Mouse (Mus musculus) skeletal muscle tissue, adult 2 months (tissue): ENCODE data around the gene Rerg.
"Not testable (repeated sequence)": the region's sequence is repeated elsewhere in the genome, so short reads cannot be mapped to it uniquely, and the experiment has no call there.

Source experiments
- DNase-seq: peaks from one replicate; pipeline ENCODE4 v3.0.0-alpha.2; 2012; ENCODE audit warnings: low read depth, low spot score

Gene Rerg

GRCm38 (mm10) chr6:137076225-137076624 is 94.1 kb downstream of the Rerg start:
- no peak for DNase-seq

DNA sequence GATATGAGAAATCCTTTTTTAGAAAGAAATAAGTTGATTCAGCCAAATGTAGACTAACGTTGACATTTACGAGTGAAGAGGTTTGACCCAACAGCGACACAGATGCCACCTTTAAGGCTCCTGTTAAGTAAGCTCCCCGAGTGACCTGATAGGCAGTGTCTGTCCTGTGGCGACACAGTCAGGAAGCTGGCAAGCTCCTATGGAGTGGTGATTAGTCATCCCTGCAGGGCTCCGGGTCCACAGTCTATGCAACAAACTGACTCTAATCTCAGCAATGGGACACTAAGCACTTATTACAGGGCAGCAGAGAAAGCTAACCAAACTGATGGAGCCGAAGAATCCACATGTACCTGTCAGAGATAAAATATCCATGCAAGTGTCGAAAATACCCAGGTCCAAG is 98.0 kb downstream of the Rerg start:
- DNase-seq, result no peak

DNA sequence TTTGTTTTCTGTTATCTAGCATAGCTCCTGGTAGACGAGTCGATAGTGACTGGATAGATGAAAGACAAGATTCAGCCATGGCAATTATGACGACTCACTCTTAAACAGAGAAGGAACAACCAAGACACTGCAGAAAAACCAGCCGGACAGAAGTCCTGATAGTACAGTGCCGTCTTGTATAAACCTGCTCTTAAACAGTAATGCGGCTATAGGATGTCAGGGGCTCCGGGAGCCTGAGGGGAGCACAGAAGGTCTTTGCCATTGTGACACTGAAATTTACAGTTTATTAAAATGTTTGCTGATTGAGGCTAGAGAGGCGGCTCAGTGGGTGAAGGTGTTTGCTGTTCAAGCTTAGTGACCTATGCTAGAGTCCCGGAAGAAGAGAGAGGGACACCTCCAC is 98.8 kb downstream of the Rerg start:
- DNase-seq, result no peak

DNA sequence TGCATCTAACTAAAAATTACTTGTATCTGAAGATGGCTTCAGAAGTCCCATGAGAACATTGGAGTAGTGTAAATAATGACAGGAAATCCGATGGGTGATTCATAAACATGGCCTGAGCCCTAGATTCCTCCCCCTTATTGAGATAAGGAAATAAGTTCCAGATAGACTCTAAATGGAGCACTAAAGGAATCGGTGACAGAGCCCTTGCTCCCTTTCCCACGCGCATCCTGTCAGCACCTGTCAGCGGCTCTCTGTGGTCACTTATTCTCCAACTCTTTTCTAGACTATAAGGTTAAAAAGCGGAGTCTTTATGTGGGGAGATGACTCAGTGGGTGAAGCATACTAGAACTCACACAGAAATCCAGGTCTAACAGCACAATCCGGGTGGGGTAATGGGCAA is 104.8 kb downstream of the Rerg start:
- no peak for DNase-seq

- no peak for DNase-seq
Observed at GRCm38 (mm10) chr6:137064786-137065185, 105.5 kb downstream of the Rerg start.

DNA sequence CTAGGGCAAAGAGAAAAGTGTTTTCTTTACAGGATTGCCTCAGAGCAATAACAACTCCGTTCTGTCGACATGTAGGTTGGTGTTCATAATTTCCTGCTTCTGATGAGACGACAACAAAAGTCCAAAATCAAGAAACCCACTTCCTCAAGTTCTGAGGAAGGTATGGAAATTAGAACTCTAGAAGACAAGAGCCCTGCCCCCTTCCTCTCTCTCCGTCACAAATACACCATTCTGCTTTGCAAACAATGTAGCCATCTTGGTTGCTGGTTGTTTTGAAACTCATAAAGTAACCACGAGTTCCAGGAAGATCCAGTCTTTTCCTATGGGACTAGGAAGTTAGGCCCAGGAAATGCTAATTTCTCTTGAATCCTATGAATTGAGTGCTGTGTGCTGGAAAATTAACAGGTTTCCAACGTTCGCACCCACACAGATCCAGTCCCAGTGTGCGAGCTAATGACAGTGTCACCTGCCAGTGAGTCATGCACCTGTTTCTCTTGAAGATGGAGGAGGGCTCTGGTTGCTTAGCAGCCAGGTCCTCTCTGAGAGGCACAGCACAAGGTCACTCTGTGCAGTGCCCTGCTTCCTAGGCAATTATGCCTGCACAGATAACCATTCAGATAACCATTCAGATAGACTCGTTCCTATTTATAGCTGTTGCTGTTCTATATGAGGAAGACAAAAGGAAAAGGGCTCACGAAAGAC is 106.9 kb downstream of the Rerg start:
- no peak for DNase-seq

DNA sequence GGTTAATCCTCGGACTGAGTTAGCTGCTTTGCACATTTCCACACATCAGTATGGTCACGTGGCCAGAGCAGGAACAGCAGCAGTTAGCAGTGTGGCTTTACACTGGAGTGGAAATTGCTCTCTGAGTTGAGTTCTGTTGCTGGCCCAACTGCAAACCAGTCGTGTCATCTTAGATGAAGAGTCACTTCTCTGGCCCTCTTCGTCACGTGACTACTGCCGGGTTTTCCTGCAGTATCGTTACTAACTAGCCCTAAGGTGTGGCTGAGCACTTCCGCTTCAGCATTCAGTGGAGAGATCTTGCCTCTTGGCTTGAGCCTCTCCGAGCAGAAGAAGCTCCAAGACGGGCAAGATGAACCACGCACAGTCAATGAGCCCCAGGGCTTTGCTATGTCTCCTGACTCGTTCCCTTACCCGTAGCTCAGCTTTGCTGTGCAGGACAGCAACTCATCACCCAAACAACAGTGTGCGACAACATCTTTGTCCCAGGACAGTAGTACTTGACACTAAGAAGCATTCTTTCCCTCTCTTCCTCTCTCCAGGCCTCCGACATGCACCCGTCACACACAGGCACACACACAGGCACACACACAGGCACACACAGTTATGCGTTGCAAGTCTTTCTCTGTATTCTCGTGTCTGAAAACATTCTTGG is 108.3 kb downstream of the Rerg start:
- DNase-seq, result no peak

DNA sequence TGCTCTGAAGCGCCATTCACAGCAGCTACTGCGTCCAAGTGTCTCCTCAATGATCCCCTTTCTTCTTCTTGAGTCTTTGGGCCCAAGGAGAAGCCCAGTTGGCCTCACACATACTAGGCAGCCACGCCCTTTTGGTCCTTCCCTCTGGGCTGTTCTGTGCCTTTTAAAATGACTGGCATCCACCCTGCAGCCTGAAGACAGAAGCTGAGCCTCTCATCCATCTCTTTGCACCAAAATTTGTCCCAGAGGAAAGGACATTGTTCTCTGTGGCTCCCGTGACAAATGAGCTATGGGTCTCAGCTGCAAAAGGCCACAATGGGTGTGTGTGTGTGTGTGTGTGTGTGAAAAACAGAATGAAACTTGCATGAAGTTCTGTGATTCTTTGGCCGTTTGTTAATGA is 109.7 kb downstream of the Rerg start:
- DNase-seq, result no peak

GRCm38 (mm10) chr6:137058257-137058656 is 112.0 kb downstream of the Rerg start:
- DNase-seq, result no peak

GRCm38 (mm10) chr6:137054073-137054472 is 116.2 kb downstream of the Rerg start:
- no peak for DNase-seq

GRCm38 (mm10) chr6:137053464-137053863 is 116.8 kb downstream of the Rerg start:
- no peak for DNase-seq

- no peak for DNase-seq
Observed at GRCm38 (mm10) chr6:137053006-137053405, 117.3 kb downstream of the Rerg start.

DNA sequence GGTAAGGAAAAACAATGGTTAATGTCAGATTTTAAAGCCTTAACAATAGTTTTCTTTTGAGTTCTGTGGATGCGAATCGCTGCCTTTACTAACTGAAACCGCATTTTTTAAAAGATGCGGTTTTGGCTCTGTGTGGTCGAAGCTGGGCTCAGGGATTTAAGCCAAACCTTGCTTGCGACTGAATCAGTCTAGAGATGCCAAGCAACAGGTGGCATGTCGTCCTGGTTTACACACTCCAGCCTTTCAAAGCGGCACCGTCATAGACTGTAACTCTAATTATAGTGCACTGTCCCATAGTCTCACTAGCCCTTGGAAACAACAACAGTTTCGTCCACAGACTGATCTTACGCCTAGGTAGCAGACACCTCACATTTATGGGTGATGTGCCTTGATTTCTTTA is 123.3 kb downstream of the Rerg start:
- DNase-seq, result no peak

DNA sequence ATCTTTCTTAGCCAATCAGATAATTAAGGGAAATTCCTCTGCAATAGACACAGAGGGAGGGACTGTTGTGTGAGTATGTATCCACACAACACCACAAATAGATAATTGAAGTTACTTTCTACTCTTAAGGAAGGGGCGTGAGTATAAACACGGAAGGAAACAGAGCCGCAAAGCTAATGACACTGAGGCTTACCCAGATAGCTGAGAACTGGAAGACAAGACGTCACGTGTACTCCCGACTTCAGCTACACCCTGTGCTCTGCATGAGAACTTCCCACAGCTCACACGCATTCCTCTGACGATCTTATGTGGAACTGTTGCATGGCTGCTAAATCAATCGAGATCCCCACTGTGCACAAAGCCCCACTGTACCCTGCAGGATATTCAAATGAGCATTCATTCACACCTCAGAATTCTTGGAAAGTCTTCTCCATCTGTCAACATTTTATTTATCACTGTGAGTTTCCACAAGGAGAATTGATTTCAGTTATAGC is 125.2 kb downstream of the Rerg start:
- no peak for DNase-seq

DNA sequence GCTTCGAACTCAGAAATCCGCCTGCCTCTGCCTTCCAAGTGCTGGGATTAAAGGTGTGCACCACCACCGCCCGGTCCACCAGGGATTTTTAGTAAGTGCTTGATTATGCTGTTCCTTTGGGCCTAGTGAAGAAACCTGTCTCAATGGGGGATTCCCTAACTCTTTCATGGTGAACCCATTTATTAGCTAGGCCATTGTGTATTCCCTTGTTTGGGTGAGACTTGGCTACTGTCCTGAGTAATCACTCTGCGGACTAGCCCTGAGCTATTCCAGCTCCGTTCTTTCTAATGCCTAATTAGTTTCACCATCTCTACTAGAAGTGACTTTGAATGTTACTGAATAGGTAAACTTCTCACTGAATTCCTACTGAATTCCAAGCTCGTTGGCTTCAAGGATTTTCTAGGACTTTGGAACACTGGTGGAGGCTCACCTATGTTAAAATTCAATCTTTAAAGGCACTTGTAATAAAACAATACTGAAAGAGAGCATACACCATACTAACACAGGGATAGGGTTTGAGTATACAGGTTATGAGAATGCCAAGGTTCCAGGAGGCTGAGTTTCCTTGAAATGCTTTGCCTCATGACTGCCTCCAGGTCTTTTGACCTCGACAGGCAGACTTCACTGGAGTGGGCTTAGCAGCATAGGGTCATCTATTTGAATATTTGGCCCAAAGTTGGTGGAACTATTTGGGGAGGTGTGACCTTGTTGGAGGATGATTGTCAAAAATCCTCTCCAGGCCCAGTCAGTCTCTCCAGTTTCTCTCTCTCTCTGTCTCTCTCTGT is 134.5 kb downstream of the Rerg start:
- DNase-seq, result not testable (repeated sequence)

DNA sequence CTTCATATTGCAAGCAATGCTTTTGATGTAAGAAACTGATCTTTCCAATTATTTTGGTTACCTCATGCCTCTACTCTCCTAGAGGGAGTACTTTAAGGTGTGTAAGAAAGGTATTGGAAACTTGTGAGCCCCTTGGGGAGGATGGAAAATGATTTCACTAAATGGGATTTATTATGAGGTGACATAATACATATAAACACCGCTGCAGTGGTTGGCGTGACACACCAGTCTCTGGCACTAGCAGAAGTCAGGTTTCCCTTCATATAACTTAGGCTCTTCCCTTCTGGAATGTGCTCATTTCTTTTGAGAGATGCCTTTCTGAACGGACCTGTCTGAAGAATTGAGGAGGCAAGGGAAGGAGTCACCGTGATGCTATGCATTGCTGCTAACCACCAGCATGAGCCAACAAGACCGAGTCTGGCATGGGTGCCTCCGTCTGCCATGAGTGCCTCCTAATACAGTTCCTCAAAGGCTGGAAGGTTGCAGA is 139.6 kb downstream of the Rerg start:
- no peak for DNase-seq

DNA sequence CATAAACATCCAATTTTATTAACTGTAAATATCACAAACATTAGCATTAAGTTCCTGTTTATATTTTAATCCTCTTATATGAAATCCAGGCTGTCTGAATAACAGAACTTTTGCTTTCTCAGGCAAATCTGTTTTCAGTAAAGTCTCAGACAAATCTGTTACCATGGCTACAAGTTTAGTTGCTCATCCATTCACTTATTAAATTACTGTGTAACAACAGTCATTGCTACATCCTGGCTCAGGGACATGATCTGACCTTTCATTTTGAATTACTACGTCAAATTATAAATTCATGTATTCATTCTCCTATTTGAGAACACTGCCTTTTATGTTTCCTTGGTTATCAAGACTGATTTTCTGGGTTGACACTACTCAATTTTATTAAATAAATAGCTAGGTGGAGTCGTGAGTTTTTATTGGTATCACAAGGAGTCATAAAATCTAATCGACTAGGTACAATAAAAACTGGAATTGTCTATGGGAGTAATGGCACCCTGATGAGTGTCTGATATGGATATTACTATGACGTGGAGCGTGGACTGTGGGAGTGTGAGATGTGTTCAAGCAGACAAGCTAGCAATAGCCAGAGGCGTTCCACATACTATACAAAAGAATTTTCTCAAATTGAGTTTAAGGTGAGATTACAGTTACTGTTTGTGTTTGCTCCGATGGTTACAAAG is 140.2 kb downstream of the Rerg start:
- no peak for DNase-seq

DNA sequence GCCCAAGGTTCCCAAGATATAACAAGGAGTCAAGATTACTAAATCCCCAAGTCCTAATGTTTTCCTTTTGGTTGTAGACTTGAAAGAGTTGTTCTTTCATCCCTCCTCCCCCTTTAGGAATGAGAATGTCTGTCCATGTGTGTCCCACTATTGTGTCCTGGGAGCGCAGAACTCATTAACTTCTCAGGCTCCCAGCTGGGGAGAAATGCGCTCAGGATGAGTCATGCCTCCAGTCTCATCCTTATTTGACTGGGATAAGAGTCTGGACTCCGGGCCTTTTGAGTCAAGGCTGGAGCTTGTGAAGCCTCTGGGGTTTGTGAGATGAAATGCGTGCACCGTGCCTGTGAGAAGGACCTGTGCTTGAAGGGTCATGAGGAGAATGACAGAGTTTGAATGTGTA is 144.8 kb downstream of the Rerg start:
- no peak for DNase-seq

- no peak for DNase-seq
Observed at GRCm38 (mm10) chr6:137024541-137024940, 145.8 kb downstream of the Rerg start.

DNA sequence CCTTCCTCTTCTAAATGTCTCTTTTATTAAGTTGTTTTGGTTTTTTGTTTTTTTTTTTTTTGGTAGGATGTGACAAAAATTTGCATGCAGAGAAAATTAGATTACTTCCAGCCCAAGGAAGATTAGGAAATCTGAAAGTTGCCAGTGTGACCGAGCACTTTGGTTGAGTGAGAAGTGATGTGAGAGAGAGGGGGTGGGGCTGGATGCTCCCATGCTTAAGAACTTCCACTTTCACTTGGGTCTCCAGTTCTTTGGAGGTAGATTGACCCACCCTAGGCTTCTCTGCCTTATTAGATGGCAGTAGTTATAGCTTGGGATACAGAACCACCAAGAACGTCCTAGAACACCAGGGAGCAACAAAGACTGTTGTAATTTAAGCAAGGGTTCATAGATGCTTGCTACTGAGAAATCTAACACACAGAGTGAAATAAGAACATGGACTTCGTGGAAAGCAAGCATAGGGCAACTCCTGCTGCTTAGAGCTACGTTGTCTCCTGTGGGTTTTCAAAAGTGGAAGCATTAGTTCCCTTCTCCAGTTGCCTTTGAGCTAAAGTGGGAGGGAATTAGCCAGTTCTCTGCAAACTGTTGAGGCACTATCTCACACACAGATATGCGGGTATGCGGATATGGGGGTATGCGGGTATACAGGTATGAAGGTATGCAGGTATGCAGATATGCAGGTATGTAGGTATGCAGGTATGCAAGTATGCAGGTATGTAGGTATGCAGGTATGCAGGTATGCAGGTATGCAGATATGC is 152.9 kb downstream of the Rerg start:
- DNase-seq, result no peak

DNA sequence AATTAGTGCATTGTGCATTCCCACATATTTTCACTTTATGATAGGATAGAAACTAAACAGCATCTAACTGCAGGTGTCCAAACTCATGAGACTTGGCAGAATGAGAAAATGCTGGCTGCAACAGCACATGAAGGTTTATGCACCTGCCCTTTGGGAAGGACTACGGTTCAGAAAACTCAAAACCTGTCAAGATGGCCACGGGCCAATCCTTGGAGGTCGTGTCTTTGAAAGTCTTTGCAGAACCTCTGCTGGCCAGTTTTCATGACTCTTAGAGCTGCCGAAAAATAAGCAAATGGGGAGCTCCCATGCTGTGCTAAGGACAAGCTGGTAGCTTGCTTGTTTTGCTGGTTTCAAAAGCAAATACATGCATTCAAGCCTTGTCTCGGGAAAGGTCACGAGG is 156.0 kb downstream of the Rerg start:
- no peak for DNase-seq
